Comparison of ENCODE assay signal across 14 mouse cellular contexts in the genomic region with DNA sequence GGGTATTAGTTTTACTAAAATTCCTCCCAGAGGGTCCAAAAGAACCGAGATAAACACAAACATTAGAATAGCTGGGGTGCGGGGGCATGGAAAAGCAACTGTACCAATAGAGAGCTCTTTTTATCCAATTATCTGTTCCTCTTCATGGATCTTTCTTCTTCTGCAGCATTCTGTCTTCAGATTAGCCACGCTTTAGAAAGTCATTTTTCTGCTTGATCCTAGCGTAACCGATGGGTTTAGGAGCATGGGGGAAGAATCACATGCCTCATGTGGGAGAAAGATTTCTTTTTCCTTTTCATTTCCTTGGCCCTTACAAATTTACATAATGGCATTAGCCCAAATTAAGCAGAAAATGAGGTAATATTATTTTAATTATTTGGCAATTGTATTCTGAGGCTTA. TPM values are rescaled to one million over a fixed set of nuclear protein-coding genes. Genes with fewer than 3 reads are reported as not detected.
DNase-seq lines count a peak whose midpoint lies in the region; ATAC-seq and TF ChIP-seq lines count a peak whose summit lies in the region.
"Had no signal": no experiment of that assay in that cellular context is flagged by ENCODE, and none has a peak within 500 bp of the region (broad histone marks: within the 10 kb centered on the region; RNA-seq: fewer than 3 reads in every experiment).

No protein-coding gene starts in this region.

- no peak overlapping the region for H3K9ac ChIP-seq in hindbrain, embryonic 11.5 days (ENCODE audit: low read depth, low read length)
- H3K9ac ChIP-seq in hindbrain, embryonic 16.5 days (ENCODE audit: low read depth, low read length) = no peak overlapping the region
- H3K9ac ChIP-seq in limb, embryonic 14.5 days (ENCODE audit: low read depth, low read length, severe bottlenecking) = no peak overlapping the region
- H3K9ac ChIP-seq in midbrain, embryonic 16.5 days (ENCODE audit: low read depth, low read length) = no peak overlapping the region
- H3K9ac ChIP-seq: heart, embryonic 13.5 days had no signal

- peak; percentile 52; the same call in 1 of the 2 replicates for ATAC-seq in hindbrain, embryonic 11.5 days (ENCODE audit: low FRiP score)
- ATAC-seq in hindbrain, embryonic 16.5 days = no peak
- ATAC-seq in limb, embryonic 14.5 days (ENCODE audit: low FRiP score, low read depth) = no peak
- peak; percentile 80; the same call in 1 of the 2 replicates for ATAC-seq in midbrain, embryonic 16.5 days
- ATAC-seq in inflammation-experienced regulatory T-cells, adult 6 months = no peak

- no peak overlapping the region for H3K4me3 ChIP-seq in hindbrain, embryonic 11.5 days (ENCODE audit: low read depth, low read length)
- H3K4me3 ChIP-seq in hindbrain, embryonic 16.5 days (ENCODE audit: low read length) = no peak overlapping the region
- no peak overlapping the region for H3K4me3 ChIP-seq in embryonic fibroblast, embryonic 13.5 days (ENCODE audit: insufficient read depth, low read length)
- H3K4me3 ChIP-seq in limb, embryonic 14.5 days (replicated peaks; ENCODE audit: low read length) = no peak overlapping the region
- no peak overlapping the region for H3K4me3 ChIP-seq in midbrain, embryonic 16.5 days (ENCODE audit: low read depth, low read length)
- H3K4me3 ChIP-seq: heart, embryonic 13.5 days had no signal

- H3K4me1 ChIP-seq in hindbrain, embryonic 11.5 days (replicated peaks; ENCODE audit: control insufficient read depth, insufficient read depth, low read length) = no peaks in the 10 kb centered on the region
- peaks cover 3% of the 10 kb centered on the region; the same call in 1 of the 2 replicates for H3K4me1 ChIP-seq in hindbrain, embryonic 16.5 days (ENCODE audit: control insufficient read depth, insufficient read depth, low read depth, low read length)
- H3K4me1 ChIP-seq in embryonic fibroblast, embryonic 13.5 days (ENCODE audit: control insufficient read depth, insufficient read depth, low read length) = peaks cover 4% of the 10 kb centered on the region; the same call in 1 of the 2 replicates
- peaks cover 19% of the 10 kb centered on the region for H3K4me1 ChIP-seq in limb, embryonic 14.5 days (ENCODE audit: control insufficient read depth, insufficient read depth, low read length)
- peaks cover 13% of the 10 kb centered on the region for H3K4me1 ChIP-seq in midbrain, embryonic 16.5 days (ENCODE audit: control insufficient read depth, insufficient read depth, low read length)

- no peak for TF ChIP-seq CTCF in embryonic fibroblast, embryonic 13.5 days (IDR thresholded peaks at IDR 0.05; ENCODE audit: borderline replicate concordance, insufficient read depth, low read length)

- no peaks in the 10 kb centered on the region for H3K27me3 ChIP-seq in hindbrain, embryonic 11.5 days (ENCODE audit: control insufficient read depth, insufficient read depth, low read length)
- no peaks in the 10 kb centered on the region for H3K27me3 ChIP-seq in hindbrain, embryonic 16.5 days (replicated peaks; ENCODE audit: control insufficient read depth, insufficient read depth, low read length)
- no peaks in the 10 kb centered on the region for H3K27me3 ChIP-seq in limb, embryonic 14.5 days (ENCODE audit: control insufficient read depth, insufficient read depth, low read length)
- no peaks in the 10 kb centered on the region for H3K27me3 ChIP-seq in midbrain, embryonic 16.5 days (ENCODE audit: control insufficient read depth, insufficient read depth, low read depth, low read length)
- H3K27me3 ChIP-seq: heart, embryonic 13.5 days had no signal

- no peaks in the 10 kb centered on the region for H3K36me3 ChIP-seq in hindbrain, embryonic 11.5 days (ENCODE audit: control insufficient read depth, insufficient read depth, low read length)
- H3K36me3 ChIP-seq in hindbrain, embryonic 16.5 days (ENCODE audit: control insufficient read depth, insufficient read depth, low read length) = no peaks in the 10 kb centered on the region
- no peaks in the 10 kb centered on the region for H3K36me3 ChIP-seq in limb, embryonic 14.5 days (ENCODE audit: control insufficient read depth, insufficient read depth, low read length)
- no peaks in the 10 kb centered on the region for H3K36me3 ChIP-seq in midbrain, embryonic 16.5 days (ENCODE audit: control insufficient read depth, insufficient read depth, low read length)
- H3K36me3 ChIP-seq: heart, embryonic 13.5 days had no signal

- no peak overlapping the region for H3K4me2 ChIP-seq in hindbrain, embryonic 11.5 days (replicated peaks; ENCODE audit: low read depth, low read length)
- H3K4me2 ChIP-seq in hindbrain, embryonic 16.5 days (ENCODE audit: low read length) = no peak overlapping the region
- H3K4me2 ChIP-seq in limb, embryonic 14.5 days (replicated peaks; ENCODE audit: low read depth, low read length, severe bottlenecking) = no peak overlapping the region
- H3K4me2 ChIP-seq in midbrain, embryonic 16.5 days (ENCODE audit: low read length) = no peak overlapping the region
- H3K4me2 ChIP-seq: heart, embryonic 13.5 days had no signal

- 54% methylated on average over 5 of the region's 5 CpGs for WGBS in hindbrain, embryonic 11.5 days
- 29% methylated on average over 5 of the region's 5 CpGs for WGBS in hindbrain, embryonic 16.5 days
- 42% methylated on average over 5 of the region's 5 CpGs for WGBS in limb, embryonic 14.5 days
- WGBS in midbrain, embryonic 16.5 days = 28% methylated on average over 5 of the region's 5 CpGs

- no peak overlapping the region for H3K27ac ChIP-seq in hindbrain, embryonic 11.5 days (ENCODE audit: low read depth, low read length)
- H3K27ac ChIP-seq in hindbrain, embryonic 16.5 days (ENCODE audit: low read depth, low read length) = no peak overlapping the region
- H3K27ac ChIP-seq in embryonic fibroblast, embryonic 13.5 days (ENCODE audit: insufficient read depth, low read length) = peak overlapping the region; percentile 60
- H3K27ac ChIP-seq in limb, embryonic 14.5 days (replicated peaks; ENCODE audit: low read depth, low read length) = peak overlapping the region; percentile 53; the same call in 1 of the 2 replicates
- H3K27ac ChIP-seq in midbrain, embryonic 16.5 days (ENCODE audit: low read length) = no peak overlapping the region
- H3K27ac ChIP-seq: heart, embryonic 13.5 days; kidney, postnatal 0 days had no signal

- DNase-seq in hindbrain, embryonic 11.5 days (ENCODE audit: low spot score) = no peak
- DNase-seq in limb, embryonic 14.5 days (ENCODE audit: low spot score) = peak; percentile 6
- DNase-seq in right cerebral cortex, postnatal 14 days = no peak
- DNase-seq: adrenal gland, postnatal 10 days; B cell, adult 2 months; cerebellum, adult 11-12 months; right cerebral cortex, adult 18-20 months; thymus, adult 18-20 months had no signal

- H3K9me3 ChIP-seq in hindbrain, embryonic 11.5 days (ENCODE audit: control insufficient read depth, low read length) = no peaks in the 10 kb centered on the region
- H3K9me3 ChIP-seq in hindbrain, embryonic 16.5 days (ENCODE audit: control insufficient read depth, low read length) = no peaks in the 10 kb centered on the region
- no peaks in the 10 kb centered on the region for H3K9me3 ChIP-seq in limb, embryonic 14.5 days (ENCODE audit: control insufficient read depth, low read length)
- H3K9me3 ChIP-seq in midbrain, embryonic 16.5 days (replicated peaks; ENCODE audit: control insufficient read depth, low read length, poor library complexity, severe bottlenecking) = no peaks in the 10 kb centered on the region
- H3K9me3 ChIP-seq: heart, embryonic 13.5 days had no signal

- TF ChIP-seq POLR2A in embryonic fibroblast, embryonic 13.5 days (IDR thresholded peaks at IDR 0.05; ENCODE audit: low read depth, low read length) = no peak
- no peak for TF ChIP-seq POLR2A in limb, embryonic 14.5 days (IDR thresholded peaks at IDR 0.05; ENCODE audit: borderline replicate concordance, extremely low read depth, insufficient read depth, insufficient read length)

RNA-seq across cellular contexts. Expression of a gene that starts 35.0 kb away (rescaled TPM):
- polyA plus RNA-seq in hindbrain, embryonic 11.5 days (2014; fragmentation: Nextera tagmentation; extraction: Ambion mirVana) = 15.6 and 19.3 TPM in 2 replicates
- polyA plus RNA-seq in hindbrain, embryonic 16.5 days (2015; fragmentation: Nextera tagmentation; extraction: Ambion mirVana) = 20.2 and 22.4 TPM in 2 replicates
- 15.6 and 17.8 TPM in 2 replicates for polyA plus RNA-seq in embryonic fibroblast, embryonic 13.5 days (2011; ENCODE audit: insufficient read length, low read depth, missing spikeins)
- polyA plus RNA-seq in limb, embryonic 14.5 days (2012; rRNA removed) = 22.6 and 25.7 TPM in 2 replicates
- polyA plus RNA-seq in limb, embryonic 14.5 days (2014; fragmentation: Nextera tagmentation; extraction: Ambion mirVana) = 24.1 and 24.6 TPM in 2 replicates
- polyA plus RNA-seq in midbrain, embryonic 16.5 days (2015; fragmentation: Nextera tagmentation; extraction: Ambion mirVana) = 18.2 and 18.8 TPM in 2 replicates
- polyA plus RNA-seq in inflammation-experienced regulatory T-cells, adult 6 months (2017; shearing (Covaris generic)) = 10 to 100 TPM; 15.0 to 20.7 (median 18.1) TPM

Comparison
In these comparisons a context has a peak if more than half of its experiments do, and no peak if none do; other contexts are left out.
1. ATAC-seq: peak in hindbrain, embryonic 11.5 days (single experiment) and midbrain, embryonic 16.5 days (single experiment); none in hindbrain, embryonic 16.5 days (single experiment), limb, embryonic 14.5 days (single experiment) and inflammation-experienced regulatory T-cells, adult 6 months (single experiment).
2. H3K27ac ChIP-seq: peak in embryonic fibroblast, embryonic 13.5 days (single experiment) and limb, embryonic 14.5 days (single experiment); none in hindbrain, embryonic 11.5 days (single experiment), hindbrain, embryonic 16.5 days (single experiment) and midbrain, embryonic 16.5 days (single experiment).